Mouse (Mus musculus) erythroblast, embryonic 14.5 days (primary cell): Measurements from ENCODE around the gene Asb18.

ENCODE experiments used
- GATA1 ChIP-seq: IDR thresholded peaks from 2 replicates; pipeline ENCODE4 v1.6.1; 2012; ENCODE audit warnings: low read length, inconsistent platforms, mixed read lengths
- TAL1 ChIP-seq: IDR thresholded peaks from 3 replicates; pipeline ENCODE4 v1.6.1; 2012; ENCODE audit warnings: low read length, inconsistent platforms, mixed read lengths

- no peak for TF ChIP-seq GATA1
- TF ChIP-seq TAL1 = no peak
Observed at GRCm38 (mm10) chr1:89930551-89930950, 83.9 kb downstream of the Asb18 start.
